Mouse (Mus musculus) large intestine, adult 2 months (tissue): ENCODE measurements around the gene Crlf2. TPM values are rescaled to one million over a fixed set of nuclear protein-coding genes. Genes with fewer than 3 reads are reported as not detected.

Experiments used
- DNase-seq: peaks from one replicate; pipeline ENCODE4 v3.0.0-alpha.2; 2012; ENCODE audit warnings: low read depth, low spot score
- WGBS: fragments of 180-500 bp; shearing (Covaris S2); methylation state at CpG from one replicate; pipeline ENCODE4 v1.1.7; 2018; 5-methylcytosine and 5-hydroxymethylcytosine counted together
- polyA plus RNA-seq: library from polyadenylated mRNA; depleted of rRNA; stranded (reverse); fragments of >200 nt; gene quantifications from 2 replicates; pipeline ENCODE4 v1.2.3, GENCODE M21; 2012; rRNA removed

Gene Crlf2
- polyA plus RNA-seq = 14.5 and 16.9 TPM in 2 replicates

DNA sequence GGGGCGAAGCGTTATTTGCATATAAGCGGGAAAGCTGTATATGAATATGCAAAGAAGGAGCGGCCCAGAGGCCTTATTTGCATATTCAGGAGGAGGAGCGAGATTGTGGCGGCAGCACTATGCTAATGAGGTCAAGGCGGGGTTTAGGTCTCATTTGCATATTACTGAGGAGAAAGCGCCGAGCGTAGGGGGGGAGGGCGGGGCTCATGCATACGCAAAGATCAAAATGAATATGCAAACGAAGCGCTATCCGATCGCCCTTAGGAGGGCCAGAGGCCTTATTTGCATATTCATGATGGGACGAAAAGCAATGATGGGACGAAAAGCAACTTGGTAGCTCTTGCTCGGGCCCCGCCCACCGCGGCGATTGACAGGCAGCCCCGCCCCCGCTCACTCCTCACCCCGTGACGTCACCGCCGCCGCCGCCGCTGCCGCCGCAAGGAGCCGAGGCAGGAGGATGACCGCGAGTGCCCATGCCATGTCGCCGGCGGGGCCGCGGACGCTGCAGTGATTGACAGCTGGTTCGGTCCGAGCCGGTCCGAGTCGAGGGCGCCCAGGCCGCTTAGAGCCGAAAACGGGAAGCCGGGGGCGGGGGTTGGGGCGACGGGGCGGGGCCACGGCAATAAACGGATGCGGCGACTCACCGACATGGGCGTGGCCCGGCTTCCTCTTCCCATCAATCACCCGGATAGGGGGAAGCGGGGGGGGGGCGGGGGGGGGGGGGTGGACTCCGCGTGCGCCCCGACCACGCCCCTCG lies at the start of gene Crlf2:
TSS of gene Crlf2 (minus strand) at position 590 of the 757 bp plus-strand sequence.
- peak; percentile 43 for DNase-seq
- under 1% methylated on average over 62 of the region's 73 CpGs for WGBS

DNA sequence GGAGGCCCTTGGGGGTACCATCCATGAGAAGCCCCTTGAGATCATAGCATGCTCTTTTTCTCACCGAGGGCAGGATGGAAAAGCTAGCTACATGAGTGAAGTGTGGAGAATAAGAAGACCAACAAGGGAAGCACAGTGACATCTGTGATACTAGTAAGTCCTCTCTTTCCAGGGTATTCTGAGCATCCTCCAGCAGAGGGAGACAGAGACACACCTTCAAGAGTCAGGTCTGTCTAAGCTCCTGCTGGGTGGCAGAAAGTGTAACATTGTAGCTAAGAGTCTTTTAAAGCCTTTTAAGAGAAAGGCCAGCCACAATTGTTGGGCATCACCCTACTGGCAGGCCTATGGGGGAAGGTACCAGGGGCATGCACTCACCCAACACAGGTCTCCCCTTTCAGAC lies 43.8 kb upstream of the Crlf2 start:
- DNase-seq = peak; percentile 19
- WGBS = 31% methylated on average over 1 of the region's 1 CpGs

DNA sequence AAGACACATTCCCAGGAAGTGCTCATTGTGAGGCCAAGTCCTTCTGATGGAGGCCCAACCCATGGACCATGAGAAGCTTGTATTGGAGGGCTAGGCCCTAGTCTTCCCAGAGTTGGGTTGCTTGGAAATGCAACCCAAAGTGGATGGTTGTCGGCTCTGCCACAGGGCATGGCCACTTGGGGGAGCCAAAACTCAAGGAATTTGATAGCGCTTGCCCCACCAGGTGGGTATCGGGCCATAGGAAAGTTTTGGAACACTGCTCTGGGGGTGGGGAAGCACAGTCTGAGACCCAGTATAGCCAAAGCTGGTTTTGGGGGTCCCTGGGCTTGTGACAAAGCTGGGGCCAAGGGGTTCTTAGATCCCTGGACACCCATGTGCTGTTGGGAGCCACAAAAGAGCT lies 42.3 kb upstream of the Crlf2 start:
- 15% methylated on average over 3 of the region's 3 CpGs for WGBS
- peak; percentile 4 for DNase-seq

DNA sequence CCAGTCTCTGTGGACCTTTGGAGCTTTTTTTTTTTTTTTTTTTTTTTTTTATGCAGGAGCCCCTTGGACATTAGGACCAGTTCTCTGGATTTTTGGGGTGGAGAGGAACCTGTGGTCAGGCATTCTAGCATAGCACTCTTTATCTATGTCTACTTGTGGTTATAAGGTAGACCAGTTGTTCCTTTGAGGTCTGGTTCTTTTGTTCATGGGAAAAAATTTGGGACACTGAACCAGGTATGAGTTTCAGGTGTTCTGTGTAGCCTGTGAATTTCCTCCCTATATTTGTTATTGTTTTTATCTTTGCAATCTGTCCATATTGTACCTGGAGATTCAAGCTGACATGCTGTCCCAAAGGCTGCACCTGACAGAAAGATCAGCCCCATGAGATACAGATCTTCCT lies 40.1 kb upstream of the Crlf2 start:
- no peak for DNase-seq

- DNase-seq = no peak
- 20% methylated on average over 5 of the region's 5 CpGs for WGBS
Measured at GRCm38 (mm10) chr5:109596647-109597046, 37.9 kb upstream of the Crlf2 start.

DNA sequence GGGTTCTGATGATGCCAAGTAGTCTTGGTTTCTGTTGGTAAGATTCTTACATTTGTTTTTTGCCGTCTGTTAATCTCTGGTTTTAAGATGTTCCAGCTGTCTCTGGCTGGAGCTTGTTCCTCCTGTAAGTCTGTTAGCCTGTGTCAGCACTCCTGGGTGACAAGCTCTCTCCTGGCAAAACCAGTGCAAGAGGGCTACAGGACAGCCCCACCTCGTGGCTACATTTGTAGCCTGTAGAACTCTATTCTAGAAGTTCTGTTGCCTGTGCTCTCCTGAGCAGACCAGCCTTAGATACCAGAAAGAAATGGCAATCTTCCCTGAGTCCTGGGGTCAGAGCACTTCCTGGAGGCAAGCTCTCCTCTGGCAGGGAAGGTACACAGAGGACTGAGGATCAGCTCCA lies 4.0 kb upstream of the Crlf2 start:
- DNase-seq = no peak
- 35% methylated on average over 2 of the region's 2 CpGs for WGBS

GRCm38 (mm10) chr5:109559191-109559590 lies 398 bp upstream of the Crlf2 start:
- DNase-seq = no peak
- WGBS = 22% methylated on average over 6 of the region's 6 CpGs

DNA sequence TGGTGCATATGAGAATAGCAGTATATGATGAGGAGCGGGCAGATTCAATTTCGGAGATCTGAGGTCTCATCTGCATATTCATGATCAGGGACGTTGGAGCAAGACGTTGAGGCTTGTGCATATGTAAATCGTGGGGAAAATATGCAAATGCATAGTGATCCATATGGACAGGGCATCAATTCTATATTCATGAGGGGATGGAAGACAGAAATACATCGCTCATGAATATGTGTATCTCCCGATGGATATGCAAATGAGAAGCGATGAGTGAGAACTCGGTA lies 730 bp downstream of the Crlf2 start:
- WGBS = under 1% methylated on average over 9 of the region's 9 CpGs
- no peak for DNase-seq

DNA sequence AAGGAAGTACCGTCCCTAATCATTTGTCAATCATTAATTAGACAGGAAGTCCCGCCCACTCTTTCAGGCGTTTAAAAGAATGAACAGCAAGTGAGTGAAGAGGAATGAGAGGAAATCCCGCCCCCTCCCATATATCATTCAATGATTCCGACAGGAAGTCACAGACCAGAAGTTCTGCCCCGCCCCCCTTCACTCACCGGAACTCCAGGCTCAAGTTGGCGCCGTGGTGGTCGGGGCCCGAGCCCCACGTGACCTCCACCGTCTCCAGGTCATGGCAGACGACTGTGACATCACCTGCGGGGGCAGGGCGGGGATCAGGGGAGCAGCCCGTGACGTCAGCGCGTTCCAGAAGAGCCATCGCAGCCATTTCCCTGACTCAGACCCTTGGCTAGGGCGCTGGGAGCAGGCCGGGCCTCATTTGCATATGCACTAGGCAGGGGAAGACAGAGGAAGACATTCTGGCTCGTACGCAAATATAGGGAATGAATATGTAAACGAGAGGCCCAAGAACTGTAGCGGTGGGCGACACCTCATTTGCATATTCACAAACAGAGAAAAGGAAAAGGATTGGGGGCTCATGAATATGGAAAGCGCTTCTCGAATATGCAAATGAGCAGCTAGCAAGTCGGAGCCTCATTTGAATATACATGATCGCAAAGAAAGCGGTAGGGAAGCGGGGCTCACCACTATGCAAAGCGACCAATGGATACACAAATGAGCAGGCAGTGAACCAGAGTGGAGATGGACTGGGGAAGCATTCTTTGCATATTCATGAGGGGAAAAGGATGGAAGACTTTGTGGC lies 1.3 kb downstream of the Crlf2 start:
- peak; percentile 90 for DNase-seq
- WGBS = under 1% methylated on average over 35 of the region's 35 CpGs

- peak; percentile 35 for DNase-seq
- WGBS = 5% methylated on average over 40 of the region's 40 CpGs
Measured at GRCm38 (mm10) chr5:109556591-109557320, 2.0 kb downstream of the Crlf2 start.

- no peak for DNase-seq
- 78% methylated on average over 54 of the region's 54 CpGs for WGBS
Measured at GRCm38 (mm10) chr5:109555676-109556571, 2.9 kb downstream of the Crlf2 start.

DNA sequence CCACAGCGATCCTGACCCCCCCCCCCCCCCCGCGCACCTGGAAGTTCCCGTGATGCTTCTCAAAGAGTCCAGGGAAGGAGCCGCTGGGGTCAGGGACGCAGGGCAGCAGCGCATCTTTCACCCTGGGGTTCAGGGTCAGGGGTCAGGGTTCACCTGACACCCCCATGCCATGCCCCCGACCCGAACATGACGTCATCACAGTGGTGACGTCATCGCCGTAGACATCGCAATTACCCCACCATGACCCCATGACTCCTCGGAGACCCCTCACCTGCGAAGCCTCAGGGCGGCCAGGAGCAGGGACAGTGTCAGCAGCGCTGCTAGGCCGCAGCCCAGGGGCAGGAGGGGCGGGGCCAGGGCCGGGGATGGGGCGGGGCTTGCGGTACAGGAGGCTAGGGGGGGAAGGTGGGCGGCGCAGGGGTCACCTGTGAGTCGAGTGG lies 3.5 kb downstream of the Crlf2 start:
- WGBS = 80% methylated on average over 26 of the region's 26 CpGs

GRCm38 (mm10) chr5:109554091-109555050 lies 4.4 kb downstream of the Crlf2 start:
- no peak for DNase-seq
- 84% methylated on average over 29 of the region's 30 CpGs for WGBS

More for the DNA sequence above, 3.5 kb downstream of the Crlf2 start:
- DNase-seq = no peak

- 65% methylated on average over 18 of the region's 18 CpGs for WGBS
- no peak for DNase-seq
Measured at GRCm38 (mm10) chr5:109553160-109553930, 5.4 kb downstream of the Crlf2 start.

DNA sequence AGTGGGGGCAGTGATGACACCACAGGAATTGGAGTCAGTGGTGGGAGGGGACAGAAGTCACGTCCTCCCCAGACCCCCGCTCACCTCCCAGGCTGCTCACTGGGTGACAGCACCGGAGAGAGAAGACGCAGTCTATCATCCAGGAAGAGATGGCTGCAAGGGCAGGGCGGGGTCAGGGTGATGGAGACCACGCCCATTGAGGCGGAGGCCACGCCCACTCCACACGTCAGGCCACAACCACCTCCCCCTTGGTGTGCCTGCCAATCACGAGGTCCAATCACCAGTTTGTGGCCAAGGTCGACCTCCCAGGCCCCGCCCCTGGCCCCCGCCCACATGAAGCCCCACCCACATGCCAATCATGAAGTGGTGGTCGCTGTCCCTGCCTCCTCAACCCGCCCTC lies 6.3 kb downstream of the Crlf2 start:
- 79% methylated on average over 15 of the region's 15 CpGs for WGBS
- no peak for DNase-seq

GRCm38 (mm10) chr5:109552116-109552515 lies 6.7 kb downstream of the Crlf2 start:
- WGBS = 84% methylated on average over 13 of the region's 13 CpGs
- DNase-seq = no peak

DNA sequence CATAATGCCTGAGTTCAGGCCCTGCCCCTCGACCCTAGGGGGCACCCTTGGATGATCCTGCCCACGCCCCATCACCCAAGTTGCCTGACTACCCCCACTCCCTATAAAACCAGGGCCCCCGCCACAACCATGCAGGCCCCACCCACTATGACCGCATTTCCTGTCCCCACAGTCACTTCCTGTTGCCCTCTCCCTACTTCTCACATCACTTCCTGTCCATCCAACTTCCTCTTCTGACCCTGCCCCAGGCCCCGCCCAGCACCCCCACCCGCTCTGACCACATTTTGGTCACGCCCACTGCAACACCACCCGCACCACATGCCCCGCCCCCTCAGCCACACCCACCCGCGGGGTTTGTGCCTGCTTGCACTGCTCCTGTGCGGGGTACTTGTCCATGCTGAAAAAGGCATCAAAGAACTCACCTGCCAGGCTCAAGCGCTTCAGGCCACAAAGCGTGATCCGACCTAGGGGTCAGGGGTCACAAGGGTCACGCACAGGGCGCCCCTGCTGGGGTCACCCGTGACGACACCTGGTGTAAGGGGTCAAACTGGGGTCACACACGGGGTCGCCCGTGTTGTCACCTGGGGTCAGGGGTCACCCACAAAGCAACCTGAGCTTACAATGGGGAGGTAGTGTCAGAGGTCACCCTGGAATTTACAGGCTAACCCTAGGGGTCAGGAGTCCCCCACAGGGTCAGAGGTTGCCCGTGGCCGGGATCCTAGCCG lies 7.6 kb downstream of the Crlf2 start:
- no peak for DNase-seq
- WGBS = 91% methylated on average over 25 of the region's 25 CpGs
